Mouse (Mus musculus) heart, embryonic 14.5 days (tissue): ENCODE results near the gene Rora. TPM values are rescaled to one million over a fixed set of nuclear protein-coding genes. Genes with fewer than 3 reads are reported as not detected.

Source experiments
- ATAC-seq: fragments of 200-750 bp; cut with Nextera tagmentation; 2 replicates; pipeline ENCODE4 v1.8.0; 2017; ENCODE audit warnings: low read depth, moderate TSS enrichment; ENCODE audit not compliant: insufficient number of reproducible peaks, insufficient read depth, low FRiP score
- H3K27ac ChIP-seq, 2 experiments: fragments of 200-500 bp in 1 of 2; fragments of 300-500 bp in 1 of 2; sonication (generic) in 1 of 2; replicated peaks in 1 of 2; 2 replicates each; pipeline ENCODE4 v1.5.1; 2012 to 2014; ENCODE audit warnings: low read depth in 2 of 2, low read length in 2 of 2, control low read depth in 1 of 2, mild to moderate bottlenecking in 1 of 2, mixed read lengths in 1 of 2; ENCODE audit not compliant: control insufficient read depth in 1 of 2, insufficient read depth in 1 of 2
- H3K27me3 ChIP-seq: fragments of 300-500 bp; sonication (generic); 2 replicates; pipeline ENCODE4 v1.6.1; 2014; ENCODE audit warnings: mild to moderate bottlenecking, low read length, control low read depth; ENCODE audit not compliant: control insufficient read depth, insufficient read depth
- H3K36me3 ChIP-seq: fragments of 300-500 bp; sonication (generic); 2 replicates; pipeline ENCODE4 v1.6.1; 2014; ENCODE audit warnings: mild to moderate bottlenecking, control low read depth, low read length, mixed read lengths; ENCODE audit not compliant: control insufficient read depth, insufficient read depth
- H3K4me1 ChIP-seq, 2 experiments: fragments of 200-500 bp in 1 of 2; fragments of 300-500 bp in 1 of 2; sonication (generic) in 1 of 2; 2 replicates each; pipeline ENCODE4 v1.6.1; 2012 to 2014; ENCODE audit warnings: low read length in 2 of 2, control low read depth in 1 of 2, mixed read lengths in 1 of 2; ENCODE audit not compliant: control insufficient read depth in 2 of 2, insufficient read depth in 2 of 2
- H3K4me2 ChIP-seq: fragments of 300-500 bp; sonication (generic); 2 replicates; pipeline ENCODE4 v1.6.1; 2014; ENCODE audit warnings: mild to moderate bottlenecking, low read length
- H3K4me3 ChIP-seq, 2 experiments: fragments of 200-500 bp in 1 of 2; fragments of 300-500 bp in 1 of 2; sonication (generic) in 1 of 2; 2 replicates each; pipeline ENCODE4 v1.5.1; 2012 to 2014; ENCODE audit warnings: low read length in 2 of 2, mild to moderate bottlenecking in 2 of 2, control low read depth in 1 of 2, low read depth in 1 of 2, moderate library complexity in 1 of 2; ENCODE audit not compliant: control insufficient read depth in 1 of 2, insufficient read depth in 1 of 2
- H3K9ac ChIP-seq: fragments of 300-500 bp; sonication (generic); 2 replicates; pipeline ENCODE4 v1.6.1; 2014; ENCODE audit warnings: mild to moderate bottlenecking, low read length
- H3K9me3 ChIP-seq: fragments of 300-500 bp; sonication (generic); 2 replicates; pipeline ENCODE4 v1.6.1; 2016; ENCODE audit warnings: low read length, control low read depth; ENCODE audit not compliant: control insufficient read depth
- WGBS: fragments of 180-500 bp; shearing (Covaris S2); extraction: QIAGEN DNeasy Blood & Tissue Kit; methylation state at CpG from one replicate; pipeline ENCODE4 v1.1.7; 2014; 5-methylcytosine and 5-hydroxymethylcytosine counted together
- polyA plus RNA-seq: library from polyadenylated mRNA; unstranded; fragments of >200 nt; fragmentation: Nextera tagmentation; extraction: Ambion mirVana; gene quantifications from 2 replicates; pipeline ENCODE4 v1.2.1, GENCODE M21; 2014

Gene Rora
- polyA plus RNA-seq, 1 experiment from 2014 or later, result 6.9 TPM

- Histone ChIP-seq H3K4me1 (no peaks in the 10 kb centered on the region; a peak in 1 of 4 replicates), H3K36me3 (no peaks in the 10 kb centered on the region), H3K9ac (no peak overlapping the region), H3K27me3 (no peaks in the 10 kb centered on the region), H3K4me2 (no peak overlapping the region), H3K4me3 (no peak overlapping the region), H3K9me3 (no peaks in the 10 kb centered on the region), H3K27ac (no peak overlapping the region)
- WGBS, result 94% methylated on average over 6 of the region's 6 CpGs
- ATAC-seq, result no peak
These were observed 179.7 kb downstream of the Rora start for GRCm38 (mm10) chr9:68833323-68833722.

GRCm38 (mm10) chr9:68835037-68835649 is 181.6 kb downstream of the Rora start:
- 73% methylated on average over 7 of the region's 7 CpGs for whole genome bisulfite sequencing
- Histone ChIP-seq H3K9ac (no peak overlapping the region), H3K9me3 (no peaks in the 10 kb centered on the region), H3K27me3 (no peaks in the 10 kb centered on the region), H3K4me2 (no peak overlapping the region), H3K4me1 (no peaks in the 10 kb centered on the region; a peak in 1 of 4 replicates), H3K4me3 (no peak overlapping the region), H3K36me3 (no peaks in the 10 kb centered on the region), H3K27ac (no peak overlapping the region)
- ATAC-seq, result no peak

GRCm38 (mm10) chr9:68842134-68842892 is 188.7 kb downstream of the Rora start:
- Histone ChIP-seq H3K4me3 (no peak overlapping the region), H3K27ac (no peak overlapping the region), H3K4me1 (no peaks in the 10 kb centered on the region), H3K27me3 (no peaks in the 10 kb centered on the region), H3K9me3 (no peaks in the 10 kb centered on the region), H3K9ac (no peak overlapping the region), H3K36me3 (no peaks in the 10 kb centered on the region), H3K4me2 (no peak overlapping the region)
- WGBS, result 81% methylated on average over 16 of the region's 16 CpGs
- ATAC-seq, result no peak

GRCm38 (mm10) chr9:68845556-68845955 is 192.0 kb downstream of the Rora start:
- Histone ChIP-seq H3K27ac (no peak overlapping the region), H3K4me2 (no peak overlapping the region), H3K27me3 (no peaks in the 10 kb centered on the region), H3K4me1 (no peaks in the 10 kb centered on the region), H3K9ac (no peak overlapping the region), H3K36me3 (no peaks in the 10 kb centered on the region), H3K4me3 (no peak overlapping the region), H3K9me3 (no peaks in the 10 kb centered on the region)
- no peak for ATAC-seq
- WGBS, result 46% methylated on average over 2 of the region's 2 CpGs

GRCm38 (mm10) chr9:68850321-68850720 is 196.7 kb downstream of the Rora start:
- H3K9me3 ChIP-seq, result no peaks in the 10 kb centered on the region
- 83% methylated on average over 5 of the region's 5 CpGs for WGBS
- no peak for ATAC-seq

GRCm38 (mm10) chr9:68852201-68852600 is 198.6 kb downstream of the Rora start:
- Histone ChIP-seq H3K27me3 (no peaks in the 10 kb centered on the region), H3K4me1 (peaks cover 0 to 8% of the 10 kb centered on the region in 2 experiments; a peak in 2 of 4 replicates), H3K9me3 (no peaks in the 10 kb centered on the region), H3K36me3 (no peaks in the 10 kb centered on the region), H3K9ac (no peak overlapping the region), H3K4me2 (no peak overlapping the region), H3K27ac (no peak overlapping the region), H3K4me3 (no peak overlapping the region)
- ATAC-seq, result no peak
- WGBS, result 35% methylated on average over 4 of the region's 4 CpGs

More at GRCm38 (mm10) chr9:68850321-68850720, 196.7 kb downstream of the Rora start:
- no peak overlapping the region for H3K4me3 ChIP-seq
- H3K27me3 ChIP-seq, result no peaks in the 10 kb centered on the region
- H3K4me2 ChIP-seq, result no peak overlapping the region
- H3K4me1 ChIP-seq, result peaks cover 0 to 8% of the 10 kb centered on the region in 2 experiments; a peak in 2 of 4 replicates
- H3K27ac ChIP-seq, result no peak overlapping the region
- no peak overlapping the region for H3K9ac ChIP-seq
- H3K36me3 ChIP-seq, result no peaks in the 10 kb centered on the region

GRCm38 (mm10) chr9:68852934-68853333 is 199.3 kb downstream of the Rora start:
- ATAC-seq, result no peak
- Histone ChIP-seq H3K36me3 (no peaks in the 10 kb centered on the region), H3K4me1 (peaks cover 0 to 8% of the 10 kb centered on the region in 2 experiments; a peak in 2 of 4 replicates), H3K4me2 (no peak overlapping the region), H3K9me3 (no peaks in the 10 kb centered on the region), H3K9ac (no peak overlapping the region), H3K27ac (no peak overlapping the region), H3K4me3 (no peak overlapping the region), H3K27me3 (no peaks in the 10 kb centered on the region)
- 87% methylated on average over 2 of the region's 2 CpGs for WGBS
